Mouse (Mus musculus) MEL (cell line): ENCODE results near the gene Ncapd2. TPM values are rescaled to one million over a fixed set of nuclear protein-coding genes. Genes with fewer than 3 reads are reported as not detected.

Experiments
- DNase-seq: peaks from one replicate; pipeline ENCODE4 v3.0.0; 2011; ENCODE audit warnings: low read depth, low spot score
- H3K27ac ChIP-seq: 2 replicates; pipeline ENCODE4 v1.5.1; 2012; ENCODE audit warnings: low read depth, mild to moderate bottlenecking, control low read depth, low read length, moderate library complexity; ENCODE audit not compliant: control insufficient read depth
- H3K27me3 ChIP-seq, 2 experiments: fragments of 150-350 bp in 1 of 2; sonication (generic) in 1 of 2; 2 replicates each; pipeline ENCODE4 v1.6.1; 2012; ENCODE audit warnings: low read length in 2 of 2, mild to moderate bottlenecking in 2 of 2, improper control_type of control experiment in 1 of 2, moderate library complexity in 1 of 2; ENCODE audit not compliant: insufficient read depth in 2 of 2, control insufficient read depth in 1 of 2
- H3K36me3 ChIP-seq, 2 experiments: 2 replicates each; pipeline ENCODE4 v1.6.1; 2012 to 2014; ENCODE audit warnings: low read length in 2 of 2, improper control_type of control experiment in 1 of 2, inconsistent platforms in 1 of 2, mild to moderate bottlenecking in 1 of 2; ENCODE audit not compliant: insufficient read depth in 2 of 2, control insufficient read depth in 1 of 2
- H3K4me1 ChIP-seq, 2 experiments: fragments of 150-350 bp in 1 of 2; sonication (generic) in 1 of 2; 2 replicates each; pipeline ENCODE4 v1.6.1; 2012; ENCODE audit warnings: low read length in 2 of 2, improper control_type of control experiment in 1 of 2, mild to moderate bottlenecking in 1 of 2; ENCODE audit not compliant: insufficient read depth in 2 of 2, control insufficient read depth in 1 of 2
- H3K4me3 ChIP-seq, 2 experiments: fragments of 150-350 bp in 1 of 2; sonication (generic) in 1 of 2; 2 replicates each; pipeline ENCODE4 v1.5.1; 2012; ENCODE audit warnings: low read depth in 2 of 2, low read length in 2 of 2, mild to moderate bottlenecking in 2 of 2, moderate library complexity in 2 of 2, control low read depth in 1 of 2, improper control_type of control experiment in 1 of 2; ENCODE audit not compliant: control insufficient read depth in 1 of 2, insufficient read depth in 1 of 2
- H3K79me2 ChIP-seq: 2 replicates; pipeline ENCODE4 v1.6.1; 2012; ENCODE audit warnings: mild to moderate bottlenecking, low read length, moderate library complexity; ENCODE audit not compliant: control insufficient read depth, poor library complexity, insufficient read depth
- H3K9ac ChIP-seq: 2 replicates; pipeline ENCODE4 v1.6.1; 2012; ENCODE audit warnings: low read depth, mild to moderate bottlenecking, control low read depth, low read length, moderate library complexity; ENCODE audit not compliant: control insufficient read depth, poor library complexity, severe bottlenecking
- H3K9me3 ChIP-seq: fragments of 150-350 bp; sonication (generic); replicated peaks from 2 replicates; pipeline ENCODE4 v1.6.1; 2012; ENCODE audit warnings: mild to moderate bottlenecking, low read length, improper control_type of control experiment, moderate library complexity; ENCODE audit not compliant: insufficient read depth
- BHLHE40 ChIP-seq: IDR thresholded peaks from 2 replicates; pipeline ENCODE4 v1.6.1; 2012; ENCODE audit warnings: low read depth, mild to moderate bottlenecking, inconsistent platforms, low read length, improper control_type of control experiment, borderline replicate concordance
- E2F4 ChIP-seq: IDR thresholded peaks from 2 replicates; pipeline ENCODE4 v1.6.1; 2011; ENCODE audit warnings: low read depth, low read length, improper control_type of control experiment, borderline replicate concordance
- EP300 ChIP-seq, 2 experiments: IDR thresholded peaks; 2 replicates each; pipeline ENCODE4 v1.6.1; 2011; ENCODE audit warnings: improper control_type of control experiment in 2 of 2, low read length in 2 of 2, low read depth in 1 of 2, mild to moderate bottlenecking in 1 of 2
- MAX ChIP-seq: IDR thresholded peaks from 2 replicates; pipeline ENCODE4 v1.6.1; 2011; ENCODE audit warnings: low read length, improper control_type of control experiment
- MAZ ChIP-seq: IDR thresholded peaks from 2 replicates; pipeline ENCODE4 v1.6.1; 2012; ENCODE audit warnings: low read depth, mild to moderate bottlenecking, inconsistent platforms, low read length, improper control_type of control experiment
- MEF2A ChIP-seq: IDR thresholded peaks from 2 replicates; pipeline ENCODE4 v1.6.1; 2014; ENCODE audit warnings: low read depth, mild to moderate bottlenecking, inconsistent platforms, low read length, improper control_type of control experiment; ENCODE audit not compliant: poor library complexity, insufficient replicate concordance, severe bottlenecking; ENCODE audit errors: extremely low read depth
- MXI1 ChIP-seq: IDR thresholded peaks from 2 replicates; pipeline ENCODE4 v1.6.1; 2011; ENCODE audit warnings: mild to moderate bottlenecking, low read depth, low read length, improper control_type of control experiment
- MYB ChIP-seq: IDR thresholded peaks from 2 replicates; pipeline ENCODE4 v1.6.1; 2011; ENCODE audit warnings: mild to moderate bottlenecking, low read depth, low read length, improper control_type of control experiment
- MYC ChIP-seq: IDR thresholded peaks from 2 replicates; pipeline ENCODE4 v1.6.1; 2011; ENCODE audit warnings: low read depth, mild to moderate bottlenecking, low read length, improper control_type of control experiment, moderate library complexity
- NELFE ChIP-seq: IDR thresholded peaks from 2 replicates; pipeline ENCODE4 v1.6.1; 2011; ENCODE audit warnings: low read depth, low read length, improper control_type of control experiment
- RAD21 ChIP-seq: IDR thresholded peaks from 2 replicates; pipeline ENCODE4 v1.6.1; 2011; ENCODE audit warnings: mild to moderate bottlenecking, low read depth, low read length, improper control_type of control experiment
- RCOR1 ChIP-seq: IDR thresholded peaks from 2 replicates; pipeline ENCODE4 v1.6.1; 2012; ENCODE audit warnings: low read depth, mild to moderate bottlenecking, inconsistent platforms, low read length, improper control_type of control experiment
- SIN3A ChIP-seq: IDR thresholded peaks from 2 replicates; pipeline ENCODE4 v1.6.1; 2012; ENCODE audit warnings: low read length, improper control_type of control experiment, inconsistent platforms
- SMC3 ChIP-seq: IDR thresholded peaks from 2 replicates; pipeline ENCODE4 v1.6.1; 2011; ENCODE audit warnings: low read depth, low read length, improper control_type of control experiment
- TAL1 ChIP-seq: IDR thresholded peaks from 2 replicates; pipeline ENCODE4 v1.6.1; 2012; ENCODE audit warnings: mild to moderate bottlenecking, inconsistent platforms, low read length, moderate library complexity, mixed read lengths
- TBP ChIP-seq: IDR thresholded peaks from 2 replicates; pipeline ENCODE4 v1.8.0; 2011; ENCODE audit warnings: low read depth, low read length, improper control_type of control experiment
- UBTF ChIP-seq: IDR thresholded peaks from 2 replicates; pipeline ENCODE4 v1.6.1; 2012; ENCODE audit warnings: low read depth, mild to moderate bottlenecking, inconsistent platforms, low read length, improper control_type of control experiment, moderate library complexity, borderline replicate concordance; ENCODE audit not compliant: insufficient read depth
- USF1 ChIP-seq: IDR thresholded peaks from 2 replicates; pipeline ENCODE4 v1.6.1; 2014; ENCODE audit warnings: low read depth, mild to moderate bottlenecking, inconsistent platforms, low read length, improper control_type of control experiment, moderate library complexity
- USF2 ChIP-seq, 2 experiments: IDR thresholded peaks; 2 replicates each; pipeline ENCODE4 v1.6.1; 2011 to 2012; ENCODE audit warnings: improper control_type of control experiment in 2 of 2, low read length in 2 of 2, borderline replicate concordance in 1 of 2, inconsistent platforms in 1 of 2, low read depth in 1 of 2, mild to moderate bottlenecking in 1 of 2; ENCODE audit not compliant: insufficient read depth in 1 of 2
- ZC3H11A ChIP-seq: IDR thresholded peaks from 2 replicates; pipeline ENCODE4 v1.6.1; 2012; ENCODE audit warnings: low read depth, mild to moderate bottlenecking, inconsistent platforms, low read length, improper control_type of control experiment
- ZKSCAN1 ChIP-seq: IDR thresholded peaks from 2 replicates; pipeline ENCODE4 v1.6.1; 2012; ENCODE audit warnings: low read depth, mild to moderate bottlenecking, inconsistent platforms, low read length, improper control_type of control experiment, moderate library complexity
- polyA plus RNA-seq, 2 experiments: library from polyadenylated mRNA; stranded (reverse) in 1 of 2; unstranded in 1 of 2; fragments of >175 nt in 1 of 2; fragments of >200 nt in 1 of 2; gene quantifications; 2 replicates each; pipeline versions ENCODE4 v1.2.1 to v1.2.4; 2012; ENCODE audit warnings: low replicate concordance in 2 of 2, low read depth in 1 of 2; ENCODE audit not compliant: insufficient read length in 2 of 2, insufficient read depth in 1 of 2, missing spikeins in 1 of 2
- total RNA-seq: library from RNA; depleted of rRNA; stranded (reverse); fragments of 300-350 nt; gene quantifications from 2 replicates; pipeline ENCODE4 v1.2.3, GENCODE M21; 2012

Ncapd2 gene
- total and polyA plus RNA-seq, 3 experiments, result 86.6 to 394 TPM; not detected in 1

GRCm38 (mm10) chr6:125231117-125232044, 39.9 kb upstream of the Ncapd2 start, which contains the start of gene Tapbpl (continued):
- no peak for TF ChIP-seq MEF2A
- no peak for TF ChIP-seq USF2 (IDR thresholded peaks at IDR 0.05; ENCODE audit: borderline replicate concordance in 1 of 2, insufficient read depth in 1 of 2, low read depth in 1 of 2, low read length in 2 of 2)

DNA sequence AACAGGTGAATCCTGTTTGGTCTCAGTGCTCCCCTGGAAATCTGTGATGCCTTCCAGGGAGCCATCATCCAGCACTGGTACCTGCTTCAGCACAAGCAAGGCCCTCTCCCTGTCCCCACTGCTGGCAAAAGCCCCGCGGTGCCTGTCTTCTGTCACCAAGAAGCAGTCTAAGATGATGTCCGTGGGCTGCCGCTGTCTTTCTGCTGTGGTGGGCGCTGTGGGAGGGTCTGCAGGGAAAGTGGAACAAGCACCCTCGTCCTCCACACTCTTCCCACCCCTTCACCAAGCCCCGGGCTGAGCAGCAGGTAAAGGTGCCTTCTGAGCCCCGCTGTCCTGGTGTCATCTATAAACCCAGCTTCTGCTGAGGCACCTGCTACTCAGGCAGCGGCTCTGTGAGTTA, 39.1 kb upstream of the Ncapd2 start:
- TF ChIP-seq NELFE (no peak), RCOR1 (no peak), SIN3A (no peak), MAZ (no peak), TAL1 (no peak), TBP (no peak), BHLHE40 (no peak), USF1 (no peak), MAX (no peak), E2F4 (no peak), MYB (no peak), ZKSCAN1 (no peak), RAD21 (no peak), MYC (no peak), SMC3 (no peak), MXI1 (no peak), ZC3H11A (no peak), EP300 (IDR thresholded peaks at IDR 0.05; ENCODE audit: low read depth in 1 of 2, low read length in 2 of 2) (no peak), UBTF (no peak)
- Histone ChIP-seq H3K9ac (peak overlapping the region; percentile 37; the same call in 1 of the 2 replicates), H3K36me3 (peaks cover 0 to 9% of the 10 kb centered on the region in 2 experiments; a peak in 2 of 4 replicates), H3K9me3 (no peaks in the 10 kb centered on the region), H3K79me2 (peaks cover 4% of the 10 kb centered on the region; the same call in 1 of the 2 replicates), H3K4me1 (peaks cover 3 to 17% of the 10 kb centered on the region in 2 experiments; a peak in 3 of 4 replicates), H3K27me3 (no peaks in the 10 kb centered on the region), H3K27ac (peak overlapping the region; percentile 14), H3K4me3 (peak overlapping the region; percentile 4 to 89; a peak in 2 of 4 replicates)
- DNase-seq, result no peak
